Mouse (Mus musculus): ENCODE measurements around the gene Astn2. TPM values are rescaled to one million over a fixed set of nuclear protein-coding genes. Genes with fewer than 3 reads are reported as not detected.

Gene Astn2
- polyA plus RNA-seq, 1 experiment = not detected

DNA sequence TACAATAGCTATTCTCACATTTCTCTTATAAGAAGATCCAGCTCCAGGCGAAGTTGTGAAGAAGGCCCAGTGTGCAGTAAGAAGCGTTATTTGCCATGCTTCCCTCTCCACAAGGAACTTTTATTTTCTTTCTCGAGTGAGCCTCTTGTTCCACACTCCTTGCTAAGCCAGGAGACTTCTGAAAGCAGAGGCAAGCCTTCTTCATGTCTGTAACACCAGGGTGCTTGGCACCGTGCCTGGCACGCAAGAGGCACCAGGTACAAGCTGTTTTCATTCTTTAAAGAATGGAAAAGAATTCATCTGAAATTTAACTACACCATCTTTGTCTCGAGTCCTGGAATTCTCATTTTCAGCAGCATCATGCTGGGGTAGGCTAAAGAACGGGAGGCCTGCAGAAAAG, 496.8 kb downstream of the Astn2 start:
- TF ChIP-seq GATA1 (IDR thresholded peaks at IDR 0.05; ENCODE audit: borderline replicate concordance, low read length) (no peak), FLI1 (IDR thresholded peaks at IDR 0.05; ENCODE audit: low read length) (no peak)
- H3K36me3 ChIP-seq (replicated peaks; ENCODE audit: low read length) = no peaks in the 10 kb centered on the region
- H3K9me3 ChIP-seq = peaks cover 3% of the 10 kb centered on the region; the same call in 1 of the 2 replicates
- H3K27me3 ChIP-seq (replicated peaks) = no peaks in the 10 kb centered on the region
- H3K4me1 ChIP-seq = no peaks in the 10 kb centered on the region
- no peak overlapping the region for H3K4me3 ChIP-seq (replicated peaks)

DNA sequence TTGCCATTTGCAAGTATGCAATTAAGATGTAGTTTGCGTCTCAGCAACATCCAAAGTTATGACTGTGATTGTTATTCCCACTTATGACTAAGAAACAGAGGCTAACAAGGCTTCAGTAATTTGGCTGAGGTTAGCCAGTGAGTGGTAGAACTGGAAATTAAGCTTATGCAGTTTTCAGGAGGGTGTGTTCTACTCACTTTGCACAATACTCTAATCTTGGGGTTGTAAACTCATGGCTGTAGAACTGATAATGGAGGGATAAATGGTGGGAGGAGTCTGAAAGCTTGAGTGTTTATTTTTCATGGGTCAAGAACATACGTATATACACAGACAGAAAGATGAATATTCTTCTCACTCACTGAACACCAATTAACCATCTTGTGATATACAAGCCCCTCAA, 499.4 kb downstream of the Astn2 start:
- Histone ChIP-seq H3K9me3 (no peaks in the 10 kb centered on the region), H3K4me3 (replicated peaks) (no peak overlapping the region), H3K27me3 (replicated peaks) (no peaks in the 10 kb centered on the region), H3K4me1 (no peaks in the 10 kb centered on the region), H3K36me3 (replicated peaks; ENCODE audit: low read length) (no peaks in the 10 kb centered on the region)
- TF ChIP-seq FLI1 (IDR thresholded peaks at IDR 0.05; ENCODE audit: low read length) = no peak
- no peak for TF ChIP-seq GATA1 (IDR thresholded peaks at IDR 0.05; ENCODE audit: borderline replicate concordance, low read length)

DNA sequence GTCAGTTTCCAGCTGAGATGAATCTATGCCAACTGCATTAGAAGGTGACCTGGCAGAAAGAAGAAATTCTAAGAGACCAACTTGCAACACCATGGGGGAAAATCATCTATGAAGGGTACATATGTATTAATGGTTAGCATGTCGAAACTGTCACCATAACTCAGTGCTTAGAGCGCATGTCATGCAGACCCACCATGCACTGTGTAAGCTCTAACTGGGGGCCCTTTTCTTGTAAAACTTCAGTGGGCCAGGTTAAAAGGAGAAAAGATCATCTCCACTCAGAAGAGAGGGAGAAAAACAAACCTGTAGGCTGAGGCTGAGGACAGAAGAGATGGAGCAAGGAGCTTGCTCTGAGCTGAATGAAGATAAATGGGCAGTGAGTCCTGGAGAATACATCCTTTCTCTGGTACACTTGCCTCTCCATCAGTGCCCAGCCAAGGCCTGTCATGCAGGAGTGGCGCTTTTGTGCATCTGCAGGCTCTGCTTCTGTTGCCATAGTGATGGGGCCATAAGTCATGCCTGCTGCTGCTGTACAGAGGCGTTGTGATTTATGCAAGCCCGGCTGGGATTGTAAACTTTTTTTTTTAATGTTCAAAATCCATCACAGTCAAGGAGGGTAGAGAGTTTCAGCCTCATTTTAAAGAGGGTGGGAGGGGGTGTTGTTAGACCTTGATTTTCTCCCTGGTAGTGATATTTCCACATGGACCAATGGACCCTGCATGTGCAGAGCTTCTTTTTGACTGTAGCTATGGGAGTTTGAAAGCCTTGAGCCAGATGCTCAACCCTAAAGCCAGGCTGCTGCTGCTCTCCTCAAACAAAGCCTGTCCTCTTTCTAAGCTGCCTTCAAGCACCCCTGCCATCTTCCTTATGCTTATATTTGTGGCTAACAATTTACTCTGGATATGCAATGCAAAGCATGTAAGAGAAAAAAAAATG, 508.1 kb downstream of the Astn2 start:
- H3K9me3 ChIP-seq = peaks cover 5% of the 10 kb centered on the region; the same call in 1 of the 2 replicates

GRCm38 (mm10) chr4:65888332-65888993, 515.9 kb downstream of the Astn2 start:
- H3K4me3 ChIP-seq (replicated peaks) = no peak overlapping the region
- TF ChIP-seq FLI1 (IDR thresholded peaks at IDR 0.05; ENCODE audit: low read length) (no peak), GATA1 (IDR thresholded peaks at IDR 0.05; ENCODE audit: borderline replicate concordance, low read length) (no peak)
- H3K27me3 ChIP-seq (replicated peaks) = no peaks in the 10 kb centered on the region
- no peaks in the 10 kb centered on the region for H3K4me1 ChIP-seq
- no peaks in the 10 kb centered on the region for H3K36me3 ChIP-seq (replicated peaks; ENCODE audit: low read length)
- no peaks in the 10 kb centered on the region for H3K9me3 ChIP-seq

More for the DNA sequence above, 508.1 kb downstream of the Astn2 start:
- no peak for TF ChIP-seq FLI1 (IDR thresholded peaks at IDR 0.05; ENCODE audit: low read length)
- no peak for TF ChIP-seq GATA1 (IDR thresholded peaks at IDR 0.05; ENCODE audit: borderline replicate concordance, low read length)
- no peaks in the 10 kb centered on the region for H3K27me3 ChIP-seq (replicated peaks)
- H3K4me1 ChIP-seq = no peaks in the 10 kb centered on the region
- no peaks in the 10 kb centered on the region for H3K36me3 ChIP-seq (replicated peaks; ENCODE audit: low read length)
- no peak overlapping the region for H3K4me3 ChIP-seq (replicated peaks)

GRCm38 (mm10) chr4:65886862-65887261, 517.5 kb downstream of the Astn2 start:
- Histone ChIP-seq H3K4me1 (no peaks in the 10 kb centered on the region), H3K4me3 (replicated peaks) (no peak overlapping the region), H3K27me3 (replicated peaks) (no peaks in the 10 kb centered on the region), H3K9me3 (no peaks in the 10 kb centered on the region), H3K36me3 (replicated peaks; ENCODE audit: low read length) (no peaks in the 10 kb centered on the region)
- TF ChIP-seq FLI1 (IDR thresholded peaks at IDR 0.05; ENCODE audit: low read length) (no peak), GATA1 (IDR thresholded peaks at IDR 0.05; ENCODE audit: borderline replicate concordance, low read length) (no peak)

- no peak overlapping the region for H3K4me3 ChIP-seq (replicated peaks)
- no peaks in the 10 kb centered on the region for H3K36me3 ChIP-seq (replicated peaks; ENCODE audit: low read length)
- TF ChIP-seq FLI1 (IDR thresholded peaks at IDR 0.05; ENCODE audit: low read length) = no peak
- TF ChIP-seq GATA1 (IDR thresholded peaks at IDR 0.05; ENCODE audit: borderline replicate concordance, low read length) = no peak
- H3K4me1 ChIP-seq = no peaks in the 10 kb centered on the region
- H3K27me3 ChIP-seq (replicated peaks) = no peaks in the 10 kb centered on the region
- no peaks in the 10 kb centered on the region for H3K9me3 ChIP-seq
These were observed 518.5 kb downstream of the Astn2 start for GRCm38 (mm10) chr4:65885921-65886320.

DNA sequence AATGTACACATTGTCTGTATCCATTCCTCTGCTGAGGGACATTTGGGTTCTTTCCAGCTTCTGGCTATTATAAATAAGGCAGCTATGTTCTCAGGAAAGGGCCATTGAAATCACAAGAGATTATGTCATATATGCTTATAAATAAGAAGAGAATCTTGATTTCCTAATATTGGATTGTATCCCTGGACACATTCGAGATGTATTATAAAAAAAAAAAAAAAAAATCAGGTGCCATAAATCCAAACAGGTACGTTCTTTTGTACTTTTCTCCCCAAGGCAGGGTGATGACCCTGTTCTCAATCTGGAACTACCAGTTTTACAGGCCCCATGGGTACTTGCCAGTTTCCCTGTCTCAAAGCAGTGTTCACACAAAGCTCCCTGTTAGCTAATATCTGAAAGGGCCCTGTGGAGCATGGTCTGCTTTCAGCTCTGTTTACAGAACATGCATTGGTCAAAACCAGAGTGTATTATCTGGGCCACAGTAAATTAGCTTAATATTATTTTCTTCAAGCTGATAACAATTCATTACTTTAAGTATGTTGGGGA, 530.1 kb downstream of the Astn2 start:
- no peaks in the 10 kb centered on the region for H3K27me3 ChIP-seq (replicated peaks)
- H3K9me3 ChIP-seq = no peaks in the 10 kb centered on the region
- H3K36me3 ChIP-seq (replicated peaks; ENCODE audit: low read length) = no peaks in the 10 kb centered on the region
- H3K4me1 ChIP-seq = no peaks in the 10 kb centered on the region
- no peak overlapping the region for H3K4me3 ChIP-seq (replicated peaks)
- TF ChIP-seq FLI1 (IDR thresholded peaks at IDR 0.05; ENCODE audit: low read length) = no peak
- no peak for TF ChIP-seq GATA1 (IDR thresholded peaks at IDR 0.05; ENCODE audit: borderline replicate concordance, low read length)

DNA sequence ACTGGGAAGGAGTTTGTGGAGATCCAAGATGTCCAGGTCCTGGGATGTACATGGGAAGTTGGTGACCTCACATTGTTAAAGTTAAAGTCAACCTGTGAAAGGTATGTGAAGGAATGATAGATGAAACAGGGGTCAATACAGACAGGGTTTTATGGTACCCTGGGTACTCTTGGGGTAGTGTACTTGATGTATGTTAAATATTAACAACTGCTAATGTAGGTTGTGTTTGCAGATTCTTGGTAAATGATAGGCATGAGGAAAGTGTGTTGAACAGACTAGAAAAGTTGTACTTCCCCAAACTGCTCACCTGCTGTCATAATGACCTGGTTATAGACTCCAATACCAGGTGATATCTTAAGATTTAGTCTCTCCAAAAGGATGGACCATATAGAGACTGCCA, 539.9 kb downstream of the Astn2 start:
- TF ChIP-seq FLI1 (IDR thresholded peaks at IDR 0.05; ENCODE audit: low read length) (no peak), GATA1 (IDR thresholded peaks at IDR 0.05; ENCODE audit: borderline replicate concordance, low read length) (no peak)
- H3K4me1 ChIP-seq = no peaks in the 10 kb centered on the region
- no peak overlapping the region for H3K4me3 ChIP-seq (replicated peaks)
- no peaks in the 10 kb centered on the region for H3K9me3 ChIP-seq
- H3K27me3 ChIP-seq (replicated peaks) = no peaks in the 10 kb centered on the region
- H3K36me3 ChIP-seq (replicated peaks; ENCODE audit: low read length) = no peaks in the 10 kb centered on the region

DNA sequence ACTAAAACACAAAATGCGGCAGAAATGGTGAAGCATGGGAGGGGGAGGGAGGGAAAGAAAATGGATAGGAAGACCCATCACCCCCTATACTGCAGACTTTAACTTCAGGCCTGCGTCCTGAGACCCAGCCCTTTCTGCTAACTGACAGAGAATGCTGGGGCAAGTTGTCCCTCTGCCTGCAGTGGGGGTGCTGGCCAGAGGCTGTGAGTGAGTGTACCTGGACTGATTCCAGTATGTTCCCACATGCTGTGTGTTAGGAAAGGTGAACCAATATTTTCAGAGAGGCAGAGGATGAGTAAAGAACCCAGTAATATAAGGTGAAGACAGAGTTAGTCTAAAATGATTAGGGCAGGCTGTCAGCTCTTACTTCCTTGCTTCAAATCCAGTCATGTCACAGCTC, 561.2 kb downstream of the Astn2 start:
- Histone ChIP-seq H3K9me3 (peaks cover 4% of the 10 kb centered on the region; the same call in 1 of the 2 replicates), H3K36me3 (replicated peaks; ENCODE audit: low read length) (no peaks in the 10 kb centered on the region), H3K4me1 (no peaks in the 10 kb centered on the region), H3K4me3 (replicated peaks) (no peak overlapping the region), H3K27me3 (replicated peaks) (no peaks in the 10 kb centered on the region)
- TF ChIP-seq FLI1 (IDR thresholded peaks at IDR 0.05; ENCODE audit: low read length) (no peak), GATA1 (IDR thresholded peaks at IDR 0.05; ENCODE audit: borderline replicate concordance, low read length) (no peak)
